Mouse (Mus musculus): Measurements from ENCODE around the gene Gm21834. TPM values are rescaled to one million over a fixed set of nuclear protein-coding genes. Genes with fewer than 3 reads are reported as not detected.

The Gm21834 gene
- not detected in 2 replicates for polyA plus RNA-seq (2015; fragmentation: Nextera tagmentation; extraction: Ambion mirVana)

DNA sequence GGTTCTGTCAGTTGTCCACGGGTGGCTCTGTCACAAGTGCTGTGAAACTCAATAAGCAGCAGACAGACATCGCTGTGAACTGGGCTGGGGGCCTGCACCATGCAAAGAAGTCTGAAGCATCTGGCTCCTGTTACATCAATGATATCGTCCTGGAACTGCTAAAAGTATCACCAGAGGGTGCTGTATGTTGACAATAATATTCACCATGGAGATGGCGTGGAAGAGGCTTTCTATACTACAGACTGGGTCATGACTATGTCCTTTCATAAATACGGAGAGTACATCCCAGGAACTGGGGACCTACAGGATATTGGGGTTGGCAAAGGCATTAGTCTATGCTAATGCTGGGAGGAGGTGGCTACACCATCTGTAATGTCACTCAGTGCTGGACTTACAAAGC is at the start of gene Gm21834:
Gm21834 (minus strand) TSS at position 101 of the 400 bp plus-strand sequence.
- H3K4me1 ChIP-seq = no peaks in the 10 kb centered on the region
- 84% methylated on average over 5 of the region's 5 CpGs for WGBS
- ATAC-seq (ENCODE audit: insufficient number of reproducible peaks, low FRiP score, low TSS enrichment, low read depth) = no peak
- no peaks in the 10 kb centered on the region for H3K27me3 ChIP-seq
- H3K36me3 ChIP-seq = no peaks in the 10 kb centered on the region
- no peak within 1 kb of the TSS for H3K4me2 ChIP-seq (replicated peaks)
- no peak within 1 kb of the TSS for H3K9ac ChIP-seq
- no peak within 1 kb of the TSS for H3K27ac ChIP-seq (replicated peaks)
- no peak within 1 kb of the TSS for H3K4me3 ChIP-seq (replicated peaks)
- no peaks in the 10 kb centered on the region for H3K9me3 ChIP-seq (replicated peaks)

DNA sequence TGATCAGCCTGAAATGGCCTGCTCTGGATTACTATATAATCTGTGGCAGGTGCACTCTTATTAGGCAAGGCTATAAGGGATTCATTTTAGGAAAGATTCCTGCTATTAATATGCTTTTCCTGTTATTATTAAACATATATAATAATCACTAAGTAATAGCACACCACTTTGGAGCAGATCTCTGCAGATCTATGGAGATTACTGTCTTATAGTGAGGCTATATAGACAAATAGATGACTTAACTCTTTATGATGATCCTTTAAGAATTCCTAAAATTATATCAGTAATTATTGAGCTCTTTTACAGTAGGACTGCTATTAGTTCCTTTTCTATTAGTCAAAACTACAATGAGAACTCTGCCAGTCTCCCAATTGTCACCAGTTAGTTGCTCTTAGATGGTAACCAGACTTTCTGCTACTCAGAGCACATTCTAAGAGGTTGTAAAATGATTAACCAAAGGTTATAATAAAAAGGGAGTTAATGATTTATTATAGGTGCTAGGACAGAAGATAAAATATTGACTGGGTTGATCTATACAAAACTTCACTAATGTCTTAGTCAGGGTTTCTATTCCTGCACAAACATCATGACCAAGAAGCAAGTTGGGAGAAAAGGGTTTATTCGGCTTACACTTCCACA is 46.3 kb upstream of the Gm21834 start:
- H3K9ac ChIP-seq = no peak overlapping the region
- H3K36me3 ChIP-seq = no peaks in the 10 kb centered on the region
- no peak for ATAC-seq (ENCODE audit: insufficient number of reproducible peaks, low FRiP score, low TSS enrichment, low read depth)
- H3K4me1 ChIP-seq = no peaks in the 10 kb centered on the region
- no peak overlapping the region for H3K27ac ChIP-seq (replicated peaks)
- H3K4me2 ChIP-seq (replicated peaks) = no peak overlapping the region
- WGBS = 81% methylated on average over 1 of the region's 1 CpGs
- no peak overlapping the region for H3K4me3 ChIP-seq (replicated peaks)
- no peaks in the 10 kb centered on the region for H3K9me3 ChIP-seq (replicated peaks)
- H3K27me3 ChIP-seq = no peaks in the 10 kb centered on the region

DNA sequence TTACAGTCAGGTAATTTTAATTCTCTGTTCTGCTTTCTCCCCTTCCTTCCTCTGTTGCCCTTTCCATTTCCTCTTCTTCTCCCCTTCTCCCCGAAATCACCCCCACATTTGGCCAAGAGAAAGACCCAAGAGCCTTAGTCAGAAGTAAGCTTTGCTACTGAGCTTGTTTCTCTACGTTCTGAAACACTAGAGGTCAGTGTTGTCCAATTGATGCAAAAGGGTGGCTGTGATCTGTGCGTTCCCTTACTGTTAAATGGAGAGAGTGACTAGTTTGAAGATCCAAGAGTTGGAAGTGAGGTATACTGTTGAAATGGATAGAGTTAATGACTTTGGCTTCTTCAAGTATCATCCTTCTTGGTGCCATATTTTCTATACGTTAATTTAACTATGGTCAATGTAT is 28.9 kb upstream of the Gm21834 start:
- Histone ChIP-seq H3K4me1 (peaks cover 4% of the 10 kb centered on the region; the same call in 1 of the 2 replicates), H3K27ac (replicated peaks) (no peak overlapping the region), H3K4me3 (replicated peaks) (no peak overlapping the region), H3K4me2 (replicated peaks) (no peak overlapping the region), H3K36me3 (no peaks in the 10 kb centered on the region), H3K9me3 (replicated peaks) (no peaks in the 10 kb centered on the region), H3K27me3 (no peaks in the 10 kb centered on the region), H3K9ac (no peak overlapping the region)
- WGBS = 11% methylated on average over 4 of the region's 4 CpGs
- no peak for ATAC-seq (ENCODE audit: insufficient number of reproducible peaks, low FRiP score, low TSS enrichment, low read depth)

DNA sequence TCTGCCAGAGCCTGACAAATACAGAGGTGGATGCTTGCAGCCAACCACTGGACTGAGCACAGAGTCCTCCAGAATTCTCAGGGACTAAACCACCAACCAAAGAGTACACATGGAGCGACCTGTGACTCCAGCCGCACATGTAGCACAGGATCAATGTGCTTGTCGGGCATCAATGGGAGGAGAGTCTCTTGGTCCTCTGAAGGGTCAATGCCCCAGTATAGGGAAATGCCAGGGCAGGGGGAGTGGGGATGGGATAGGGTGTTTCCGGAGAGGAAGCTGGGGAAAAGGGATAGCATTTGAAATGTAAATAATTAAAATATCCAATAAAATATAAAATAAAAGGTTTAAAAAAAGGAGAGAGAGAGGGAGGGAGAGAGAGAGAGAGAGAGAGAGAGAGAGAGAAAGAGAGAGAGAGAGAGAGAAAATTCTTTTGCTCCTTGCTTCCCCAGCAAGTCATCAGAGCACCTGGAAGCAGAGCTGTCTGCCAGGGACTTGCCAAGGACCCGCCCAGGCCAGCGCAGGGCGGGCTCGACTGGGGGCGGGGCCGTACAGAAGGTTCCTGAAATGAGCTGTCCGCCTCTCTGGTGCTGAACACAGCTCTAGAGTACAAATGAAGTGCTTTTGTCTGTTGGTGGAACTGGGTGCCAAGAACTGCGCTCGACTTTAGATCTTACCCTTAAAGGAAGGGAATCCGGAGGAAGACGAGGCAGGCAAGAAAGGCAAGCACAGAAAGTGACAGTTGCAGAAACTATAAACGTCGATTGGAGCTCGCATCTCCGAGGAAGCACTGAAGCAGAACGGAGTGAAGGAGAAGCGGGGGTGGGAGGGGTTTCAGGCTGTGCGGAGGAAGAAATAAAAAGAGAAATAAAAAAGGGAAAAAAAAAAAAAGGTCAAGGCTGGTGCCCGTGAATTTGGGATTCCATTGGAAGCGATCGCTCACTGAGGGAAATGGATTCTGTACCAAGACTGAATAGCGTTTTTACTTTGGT is 26.9 kb upstream of the Gm21834 start, which contains the start of gene Cntnap5c:
Cntnap5c (plus strand) TSS at position 949 of the 989 bp plus-strand sequence.
- Histone ChIP-seq H3K9ac (no peak within 1 kb of the TSS), H3K27me3 (no peaks in the 10 kb centered on the region), H3K4me1 (peaks cover 4% of the 10 kb centered on the region; the same call in 1 of the 2 replicates), H3K4me3 (replicated peaks) (no peak within 1 kb of the TSS), H3K27ac (replicated peaks) (no peak within 1 kb of the TSS), H3K4me2 (replicated peaks) (no peak within 1 kb of the TSS), H3K36me3 (no peaks in the 10 kb centered on the region), H3K9me3 (replicated peaks) (no peaks in the 10 kb centered on the region)
- no peak for ATAC-seq (ENCODE audit: insufficient number of reproducible peaks, low FRiP score, low TSS enrichment, low read depth)
- 18% methylated on average over 26 of the region's 26 CpGs for WGBS

DNA sequence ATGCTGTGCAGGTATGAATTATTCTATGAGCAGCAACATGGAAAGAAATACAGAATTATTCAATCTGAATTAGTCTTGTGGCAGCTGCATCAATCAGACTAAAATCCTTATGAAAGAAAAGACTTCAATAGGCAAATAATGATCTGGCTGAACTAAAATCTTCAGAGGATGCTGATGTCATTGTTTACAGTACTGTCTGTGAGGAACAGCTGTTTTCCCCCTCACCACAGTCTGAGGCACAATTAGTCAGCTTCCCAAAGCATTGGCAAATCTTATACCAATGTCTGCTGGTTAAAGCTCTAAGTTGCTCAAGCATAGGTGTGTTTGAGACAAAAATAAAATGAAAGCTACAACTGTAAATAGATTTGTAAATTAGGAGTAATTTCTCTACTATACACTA is 25.3 kb upstream of the Gm21834 start:
- Histone ChIP-seq H3K36me3 (no peaks in the 10 kb centered on the region), H3K4me3 (replicated peaks) (no peak overlapping the region), H3K4me2 (replicated peaks) (no peak overlapping the region), H3K4me1 (peaks cover 4% of the 10 kb centered on the region; the same call in 1 of the 2 replicates), H3K27ac (replicated peaks) (no peak overlapping the region), H3K9me3 (replicated peaks) (no peaks in the 10 kb centered on the region), H3K9ac (no peak overlapping the region), H3K27me3 (no peaks in the 10 kb centered on the region)
- ATAC-seq (ENCODE audit: insufficient number of reproducible peaks, low FRiP score, low TSS enrichment, low read depth) = no peak

DNA sequence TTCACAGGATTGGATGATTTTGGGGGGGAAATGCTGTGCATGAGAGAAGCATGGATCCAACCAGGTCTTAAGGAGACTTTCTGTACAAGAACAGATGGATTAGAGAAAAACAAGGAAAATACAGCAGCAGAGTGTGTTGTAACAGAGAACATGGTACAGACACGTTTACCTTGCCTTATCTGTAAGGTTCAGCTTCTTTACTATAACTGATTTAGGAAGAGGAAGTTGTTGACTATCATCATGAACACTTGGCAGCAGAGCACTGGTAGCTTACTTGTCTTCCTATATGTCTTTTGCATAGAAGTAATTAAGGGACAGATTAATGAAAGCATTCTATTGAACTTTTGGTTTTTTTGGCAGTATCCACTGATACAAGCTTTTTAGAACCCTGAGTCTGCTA is 16.0 kb upstream of the Gm21834 start:
- Histone ChIP-seq H3K4me2 (replicated peaks) (no peak overlapping the region), H3K9ac (no peak overlapping the region), H3K9me3 (replicated peaks) (no peaks in the 10 kb centered on the region), H3K4me3 (replicated peaks) (no peak overlapping the region), H3K27me3 (no peaks in the 10 kb centered on the region), H3K36me3 (no peaks in the 10 kb centered on the region), H3K27ac (replicated peaks) (no peak overlapping the region), H3K4me1 (no peaks in the 10 kb centered on the region)
- no peak for ATAC-seq (ENCODE audit: insufficient number of reproducible peaks, low FRiP score, low TSS enrichment, low read depth)
- WGBS = 50% methylated on average over 1 of the region's 1 CpGs

DNA sequence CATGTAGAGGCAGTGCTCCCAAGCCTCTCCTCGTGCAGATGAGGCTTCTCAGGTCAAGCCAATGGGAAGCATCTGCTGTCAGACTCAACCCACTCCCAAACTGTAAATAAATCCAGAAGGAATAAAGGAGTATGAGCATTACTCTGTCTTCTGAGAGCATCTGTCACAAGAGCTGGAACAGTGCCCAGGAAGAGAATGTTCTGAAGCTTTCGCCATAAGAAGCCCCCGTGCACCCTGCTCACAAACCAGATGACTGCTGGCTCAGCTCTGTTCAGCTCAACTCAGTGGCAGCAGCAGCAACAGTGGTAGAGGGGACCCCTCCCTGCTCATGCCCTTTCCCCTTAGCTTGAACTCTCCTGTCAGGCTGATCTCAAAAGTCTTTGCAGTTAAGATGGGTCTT is 47.2 kb downstream of the Gm21834 start:
- Histone ChIP-seq H3K4me1 (no peaks in the 10 kb centered on the region), H3K4me2 (replicated peaks) (no peak overlapping the region), H3K27me3 (no peaks in the 10 kb centered on the region), H3K36me3 (no peaks in the 10 kb centered on the region), H3K27ac (replicated peaks) (no peak overlapping the region), H3K9ac (no peak overlapping the region), H3K9me3 (replicated peaks) (no peaks in the 10 kb centered on the region), H3K4me3 (replicated peaks) (no peak overlapping the region)
- 52% methylated on average over 3 of the region's 3 CpGs for WGBS
- no peak for ATAC-seq (ENCODE audit: insufficient number of reproducible peaks, low FRiP score, low TSS enrichment, low read depth)

Other genes with a start within 250 kb of the Gm21834 start
- gene Vmn2r120, start 196.7 kb downstream of the Gm21834 start, polyA plus RNA-seq (2015; fragmentation: Nextera tagmentation; extraction: Ambion mirVana) = not detected in 2 replicates
- gene Cntnap5c, start 27.4 kb upstream of the Gm21834 start, polyA plus RNA-seq (2015; fragmentation: Nextera tagmentation; extraction: Ambion mirVana) = not detected in 2 replicates